Mouse (Mus musculus) adipose tissue, adult 10 weeks (tissue): Measurements from ENCODE around the gene Krtap2-4. TPM values are rescaled to one million over a fixed set of nuclear protein-coding genes. Genes with fewer than 3 reads are reported as not detected.

Experiments used
- polyA plus RNA-seq: library from polyadenylated mRNA; stranded (reverse); fragments of 350-450 nt; fragmentation: Illumina TruSeq; extraction: RNeasy Lipid Tissue Mini Kit (QIAGEN cat#74804); gene quantifications from one replicate; pipeline ENCODE4 v1.2.3, GENCODE M21; 2014; ENCODE audit warnings: low read depth, low replicate concordance

Krtap2-4 gene
- polyA plus RNA-seq: not detected

DNA sequence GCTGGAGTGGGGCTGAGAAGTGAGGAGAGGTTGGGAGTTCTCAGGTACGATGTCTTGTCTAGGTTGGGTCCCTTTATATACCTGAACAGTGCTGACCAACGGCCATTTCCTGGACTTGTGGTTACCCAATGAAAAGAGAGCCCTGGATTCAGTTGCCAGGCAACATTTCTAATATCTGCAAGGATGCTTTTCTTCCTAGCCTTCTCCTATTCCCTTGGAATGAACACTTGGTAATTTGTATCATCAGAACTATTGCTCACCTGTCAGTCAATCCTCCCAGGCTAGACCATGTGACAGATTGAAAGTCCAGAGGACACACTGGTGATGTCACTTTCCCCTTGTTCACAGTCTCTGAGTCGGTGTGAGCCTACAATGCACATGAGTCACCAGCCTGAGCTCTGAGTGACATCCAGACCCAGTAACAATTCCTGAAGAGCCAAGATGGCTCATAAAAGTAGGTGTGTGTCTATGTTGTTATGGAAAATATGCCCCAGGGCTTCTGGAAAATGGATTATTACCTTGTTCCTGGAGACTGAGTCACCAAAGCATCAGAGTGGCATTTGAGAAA is at the start of gene Krtap2-4:
Gene Krtap2-4, minus strand, starts transcription at position 51 of the 568 bp plus-strand sequence.

DNA sequence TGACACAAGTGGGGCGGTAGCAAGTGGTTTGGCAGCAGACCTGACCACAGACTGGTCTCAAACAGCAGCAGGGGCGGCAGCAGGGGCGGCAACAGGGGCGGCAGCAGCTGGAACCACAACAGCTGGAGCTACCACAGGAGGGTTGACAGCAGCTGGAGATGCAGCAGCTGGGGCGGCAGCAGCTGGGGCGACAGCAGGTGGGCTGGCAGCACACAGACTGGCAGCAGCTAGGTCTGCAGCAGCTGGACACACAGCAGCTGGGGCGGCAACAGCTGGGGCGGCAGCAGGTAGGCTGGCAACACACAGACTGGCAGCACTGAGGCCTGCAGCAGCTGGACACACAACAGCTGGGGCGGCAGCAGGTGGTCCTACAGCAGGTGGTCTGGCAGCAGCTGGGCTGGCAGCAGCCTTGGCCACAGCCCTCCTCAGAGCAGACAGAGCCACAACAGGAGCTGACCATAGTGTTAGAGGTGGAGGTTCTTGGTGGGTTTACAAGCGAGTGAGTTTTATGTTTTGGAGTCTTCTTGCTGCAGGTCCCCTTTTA is 43.9 kb upstream of the Krtap2-4 start, which contains the start of gene Gm11563:
Gene Gm11563, minus strand, starts transcription at position 494 of the 544 bp plus-strand sequence.

DNA sequence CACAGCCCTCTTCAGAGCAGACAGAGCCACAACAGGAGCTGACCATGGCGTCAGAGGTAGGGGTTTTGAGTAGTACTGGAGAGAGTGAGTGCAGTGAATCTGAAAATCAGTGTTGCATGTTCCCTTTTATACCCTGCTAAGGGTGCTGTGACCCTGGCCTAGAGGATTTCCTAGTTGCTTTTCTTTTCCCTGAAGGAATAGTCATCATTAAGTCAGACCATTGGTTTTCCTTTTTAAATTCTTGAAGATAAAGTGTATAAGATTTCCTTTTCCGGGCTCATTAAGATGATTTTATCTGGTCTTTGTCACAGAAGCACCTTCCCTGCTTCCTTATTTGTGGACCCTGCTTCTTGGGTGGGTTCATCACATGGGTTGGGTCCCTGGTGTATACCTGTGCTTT is 35.5 kb upstream of the Krtap2-4 start, which contains the start of gene Gm11555:
Gene Gm11555, minus strand, starts transcription at position 101 of the 400 bp plus-strand sequence.

GRCm38 (mm10) chr11:99643635-99644139 is 29.0 kb upstream of the Krtap2-4 start, which contains the start of gene Krtap4-7:
Gene Krtap4-7, minus strand, starts transcription at chr11:99644089.

GRCm38 (mm10) chr11:99634653-99635134 is 20.0 kb upstream of the Krtap2-4 start, which contains the start of gene Krtap4-2:
Gene Krtap4-2, minus strand, starts transcription at chr11:99635084.

GRCm38 (mm10) chr11:99628138-99628537 is 13.5 kb upstream of the Krtap2-4 start, which contains the start of gene Krtap4-1:
Gene Krtap4-1, minus strand, starts transcription at chr11:99628238.

GRCm38 (mm10) chr11:99620335-99620734 is 5.7 kb upstream of the Krtap2-4 start, which contains the start of gene Gm11562:
Gene Gm11562, minus strand, starts transcription at chr11:99620435.

DNA sequence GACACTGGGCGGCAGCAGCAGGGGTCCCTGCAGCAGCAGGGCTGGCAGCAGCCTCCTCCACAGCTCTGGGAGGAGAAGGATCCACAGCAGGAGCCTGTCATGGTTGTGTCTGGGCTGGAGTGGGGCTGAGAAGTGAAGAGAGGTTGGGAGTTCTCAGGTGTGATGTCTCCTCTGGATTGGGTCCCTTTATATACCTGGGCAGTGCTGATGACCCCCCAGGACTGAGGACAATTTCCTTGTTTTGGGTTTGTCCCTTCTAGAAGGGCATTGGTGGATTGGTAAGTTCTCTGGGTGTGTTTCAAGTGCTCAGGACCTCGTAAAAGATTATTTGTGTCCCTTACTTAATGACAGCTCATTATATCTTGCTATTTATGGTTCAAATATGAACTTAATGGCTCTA is 4.6 kb downstream of the Krtap2-4 start, which contains the start of gene Gm11937:
Gene Gm11937, minus strand, starts transcription at position 101 of the 400 bp plus-strand sequence.

DNA sequence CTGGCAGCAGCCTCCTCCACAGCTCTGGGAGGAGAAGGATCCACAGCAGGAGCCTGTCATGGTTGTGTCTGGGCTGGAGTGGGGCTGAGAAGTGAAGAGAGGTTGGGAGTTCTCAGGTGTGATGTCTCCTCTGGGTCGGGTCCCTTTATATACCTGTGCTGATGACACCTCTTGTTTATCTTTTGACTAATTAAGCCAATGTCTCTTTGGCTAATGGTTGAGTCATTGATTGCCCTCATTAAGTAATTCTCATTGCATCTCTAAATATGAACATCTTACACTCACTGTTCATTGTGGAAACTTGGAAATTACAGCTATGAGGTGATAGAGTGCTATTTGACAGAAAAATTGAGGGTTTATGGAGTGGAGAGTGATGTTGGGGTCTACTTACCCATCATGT is 11.4 kb downstream of the Krtap2-4 start, which contains the start of gene Gm11938:
Gene Gm11938, minus strand, starts transcription at position 101 of the 400 bp plus-strand sequence.

GRCm38 (mm10) chr11:99597742-99598141 is 16.9 kb downstream of the Krtap2-4 start, which contains the start of gene Krtap9-3:
Gene Krtap9-3, minus strand, starts transcription at chr11:99598105.

GRCm38 (mm10) chr11:99590981-99591380 is 23.7 kb downstream of the Krtap2-4 start, which contains the start of gene Krtap1-3:
Gene Krtap1-3, minus strand, starts transcription at chr11:99591339.

DNA sequence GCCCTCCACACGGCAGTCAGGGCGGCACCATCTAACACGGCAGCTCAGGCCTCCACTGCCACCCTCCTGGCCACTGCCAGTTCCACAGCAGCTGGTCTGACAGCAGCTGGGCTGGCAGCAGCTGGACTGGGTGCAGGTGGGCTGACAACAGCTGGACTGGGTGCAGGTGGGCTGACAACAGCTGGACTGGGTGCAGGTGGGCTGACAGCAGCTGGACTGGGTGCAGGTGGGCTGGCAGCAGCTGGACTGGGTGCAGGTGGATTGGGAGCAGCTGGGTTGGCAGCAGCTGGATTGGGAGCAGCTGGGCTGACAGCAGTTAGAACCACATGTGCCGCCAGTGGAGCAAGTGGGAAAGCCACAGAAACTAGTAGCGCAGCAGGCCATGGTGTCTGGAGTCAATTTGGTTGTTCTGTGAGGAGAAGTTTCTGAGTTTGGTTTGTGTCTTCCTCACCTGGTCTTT is 31.4 kb downstream of the Krtap2-4 start, which contains the start of gene Krtap1-4:
Gene Krtap1-4, minus strand, starts transcription at position 410 of the 460 bp plus-strand sequence.

DNA sequence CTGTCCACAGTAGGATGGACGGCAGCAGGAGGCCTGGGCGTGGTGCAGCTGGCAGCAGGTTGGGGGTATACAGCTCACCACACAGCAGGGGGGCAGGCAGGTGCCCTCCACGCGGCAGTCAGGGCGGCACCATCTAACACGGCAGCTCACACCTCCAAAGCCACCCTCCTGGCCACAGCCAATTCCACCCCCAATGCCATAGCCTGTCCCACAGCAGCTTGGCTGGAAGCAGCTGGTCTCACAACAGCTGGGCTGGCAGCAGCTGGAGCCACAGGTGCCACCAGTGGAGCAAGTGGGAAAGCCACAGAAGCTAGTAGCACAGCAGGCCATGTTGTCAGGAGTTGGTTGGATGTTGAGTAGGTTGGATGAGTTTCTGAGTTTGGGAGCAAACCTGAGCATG is 34.0 kb downstream of the Krtap2-4 start, which contains the start of gene Krtap1-5:
Gene Krtap1-5, minus strand, starts transcription at position 381 of the 400 bp plus-strand sequence.

DNA sequence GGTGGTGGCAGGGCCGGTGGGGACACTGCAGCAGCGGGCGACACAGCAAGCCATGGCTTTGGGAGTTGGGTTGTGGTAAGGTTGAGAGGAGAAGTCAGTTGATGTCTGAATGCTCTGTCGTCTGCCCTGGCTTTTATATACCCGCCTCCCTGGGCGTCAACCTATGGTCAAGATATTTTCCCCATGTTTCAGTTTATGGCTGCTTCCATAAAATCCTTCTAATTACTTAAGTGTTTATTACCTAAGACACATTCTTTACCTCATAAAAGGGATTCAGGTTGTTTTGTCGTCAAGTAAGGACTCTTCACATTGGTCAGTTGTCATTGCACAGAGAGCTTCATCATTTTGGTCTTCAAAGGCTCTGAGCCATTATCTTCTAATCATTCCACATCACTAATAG is 48.1 kb downstream of the Krtap2-4 start, which contains the start of gene Krtap3-1:
Gene Krtap3-1, minus strand, starts transcription at position 101 of the 400 bp plus-strand sequence.

Other genes starting within 250 kb of the Krtap2-4 start
- not detected for gene Krt28, start 239.9 kb downstream of the Krtap2-4 start, polyA plus RNA-seq
- 7.4 TPM for gene Krt10, start 225.5 kb downstream of the Krtap2-4 start, polyA plus RNA-seq
- not detected for gene Krt12, start 192.6 kb downstream of the Krtap2-4 start, polyA plus RNA-seq
- gene Krt20, start 176.7 kb downstream of the Krtap2-4 start, polyA plus RNA-seq: 0.77 TPM
- gene Krt23, start 121.7 kb downstream of the Krtap2-4 start, polyA plus RNA-seq: 62.3 TPM
- gene Krt39, start 93.5 kb downstream of the Krtap2-4 start, polyA plus RNA-seq: not detected
- not detected for gene Krt40, start 71.7 kb downstream of the Krtap2-4 start, polyA plus RNA-seq
- 0.48 TPM for gene Krtap3-3, start 64.0 kb downstream of the Krtap2-4 start, polyA plus RNA-seq
- not detected for gene Krtap3-2, start 58.0 kb downstream of the Krtap2-4 start, polyA plus RNA-seq
- not detected for gene Gm11939, start 55.4 kb downstream of the Krtap2-4 start, polyA plus RNA-seq
- gene Krtap3-1, start 48.2 kb downstream of the Krtap2-4 start, polyA plus RNA-seq: not detected
- gene Krtap1-5, start 33.8 kb downstream of the Krtap2-4 start, polyA plus RNA-seq: not detected
- not detected for gene Krtap1-4, start 31.2 kb downstream of the Krtap2-4 start, polyA plus RNA-seq
- gene Krtap1-3, start 23.5 kb downstream of the Krtap2-4 start, polyA plus RNA-seq: not detected
- not detected for gene Krtap9-3, start 16.7 kb downstream of the Krtap2-4 start, polyA plus RNA-seq
- gene Gm11938, start 11.5 kb downstream of the Krtap2-4 start, polyA plus RNA-seq: not detected
- gene Gm11937, start 4.7 kb downstream of the Krtap2-4 start, polyA plus RNA-seq: not detected
- gene Gm11562, start 5.6 kb upstream of the Krtap2-4 start, polyA plus RNA-seq: not detected
- gene Krtap4-1, start 13.4 kb upstream of the Krtap2-4 start, polyA plus RNA-seq: not detected
- not detected for gene Krtap4-2, start 20.2 kb upstream of the Krtap2-4 start, polyA plus RNA-seq
- gene Krtap4-7, start 29.2 kb upstream of the Krtap2-4 start, polyA plus RNA-seq: not detected
- not detected for gene Gm11555, start 35.4 kb upstream of the Krtap2-4 start, polyA plus RNA-seq
- not detected for gene Gm11563, start 44.1 kb upstream of the Krtap2-4 start, polyA plus RNA-seq
- not detected for gene Krtap4-6, start 51.1 kb upstream of the Krtap2-4 start, polyA plus RNA-seq
- not detected for gene Gm14190, start 75.9 kb upstream of the Krtap2-4 start, polyA plus RNA-seq
- not detected for gene Gm14180, start 119.4 kb upstream of the Krtap2-4 start, polyA plus RNA-seq
- not detected for gene Gm11595, start 158.1 kb upstream of the Krtap2-4 start, polyA plus RNA-seq
- gene Krtap4-8, start 165.9 kb upstream of the Krtap2-4 start, polyA plus RNA-seq: not detected
- gene Krtap4-9, start 170.4 kb upstream of the Krtap2-4 start, polyA plus RNA-seq: not detected
- not detected for gene Gm11596, start 178.6 kb upstream of the Krtap2-4 start, polyA plus RNA-seq
- not detected for gene Gm11569, start 184.1 kb upstream of the Krtap2-4 start, polyA plus RNA-seq
- not detected for gene Gm11554, start 189.6 kb upstream of the Krtap2-4 start, polyA plus RNA-seq
- not detected for gene Krtap4-13, start 195.0 kb upstream of the Krtap2-4 start, polyA plus RNA-seq
- not detected for gene Gm11564, start 200.8 kb upstream of the Krtap2-4 start, polyA plus RNA-seq
- not detected for gene 2300003K06Rik, start 223.2 kb upstream of the Krtap2-4 start, polyA plus RNA-seq
- not detected for gene Krtap4-16, start 236.8 kb upstream of the Krtap2-4 start, polyA plus RNA-seq
- gene Gm11568, start 243.1 kb upstream of the Krtap2-4 start, polyA plus RNA-seq: not detected
- not detected for gene Gm11559, start 249.6 kb upstream of the Krtap2-4 start, polyA plus RNA-seq